Mouse (Mus musculus) heart, postnatal 0 days (tissue): ENCODE measurements around the gene Rassf4. TPM values are rescaled to one million over a fixed set of nuclear protein-coding genes. Genes with fewer than 3 reads are reported as not detected.

ENCODE experiments used
- ATAC-seq: fragments of 200-750 bp; cut with Nextera tagmentation; 2 replicates; pipeline ENCODE4 v1.8.0; 2017; ENCODE audit warnings: low read depth, moderate number of reproducible peaks, moderate library complexity; ENCODE audit not compliant: insufficient read depth
- DNase-seq: peaks from one replicate; pipeline ENCODE4 v3.0.0-alpha.2; 2016; ENCODE audit warnings: low spot score
- H3K27ac ChIP-seq: fragments of 300-500 bp; sonication (generic); 2 replicates; pipeline ENCODE4 v1.5.1; 2014; ENCODE audit warnings: low read depth, mild to moderate bottlenecking
- H3K27me3 ChIP-seq: fragments of 300-500 bp; sonication (generic); 2 replicates; pipeline ENCODE4 v1.6.1; 2014; ENCODE audit warnings: low read length, mixed read lengths; ENCODE audit not compliant: control insufficient read depth, insufficient read depth
- H3K36me3 ChIP-seq: fragments of 300-500 bp; sonication (generic); replicated peaks from 2 replicates; pipeline ENCODE4 v1.6.1; 2014; ENCODE audit warnings: low read length, mixed read lengths; ENCODE audit not compliant: control insufficient read depth, insufficient read depth
- H3K4me1 ChIP-seq: fragments of 300-500 bp; sonication (generic); 2 replicates; pipeline ENCODE4 v1.6.1; 2014; ENCODE audit warnings: antibody characterized with exemption; ENCODE audit not compliant: control insufficient read depth, insufficient read depth
- H3K4me2 ChIP-seq: fragments of 300-500 bp; sonication (generic); 2 replicates; pipeline ENCODE4 v1.6.1; 2014; ENCODE audit warnings: low read depth, mild to moderate bottlenecking, low read length, moderate library complexity
- H3K4me3 ChIP-seq: fragments of 300-500 bp; sonication (generic); 2 replicates; pipeline ENCODE4 v1.5.1; 2014; ENCODE audit warnings: low read depth, low read length
- H3K9ac ChIP-seq: fragments of 300-500 bp; sonication (generic); replicated peaks from 2 replicates; pipeline ENCODE4 v1.6.1; 2014; ENCODE audit warnings: low read depth, low read length, mixed read lengths
- H3K9me3 ChIP-seq: fragments of 300-500 bp; sonication (generic); replicated peaks from 2 replicates; pipeline ENCODE4 v1.6.1; 2016; ENCODE audit warnings: low read length; ENCODE audit not compliant: control insufficient read depth
- CTCF ChIP-seq: IDR thresholded peaks from 2 replicates; pipeline ENCODE4 v1.5.1; 2016; ENCODE audit warnings: antibody characterized with exemption, control low read depth, low read depth
- EP300 ChIP-seq: IDR thresholded peaks from 2 replicates; pipeline ENCODE4 v1.6.1; 2016; ENCODE audit warnings: antibody characterized with exemption, low read depth
- WGBS: fragments of 180-500 bp; shearing (Covaris S2); extraction: QIAGEN DNeasy Blood & Tissue Kit; methylation state at CpG from one replicate; pipeline ENCODE4 v1.1.7; 2014; 5-methylcytosine and 5-hydroxymethylcytosine counted together
- polyA plus RNA-seq: library from polyadenylated mRNA; unstranded; fragments of >200 nt; fragmentation: Nextera tagmentation; extraction: Ambion mirVana; gene quantifications from 2 replicates; pipeline ENCODE4 v1.2.1, GENCODE M21; 2015
- total RNA-seq: library from RNA; depleted of rRNA; stranded (reverse); fragments of >200 nt; gene quantifications from 2 replicates; pipeline ENCODE4 v1.2.3, GENCODE M21; 2014; ENCODE audit warnings: low replicate concordance

The Rassf4 gene
- total and polyA plus RNA-seq, 2 experiments from 2014 or later = 2.6 to 5.9 TPM

DNA sequence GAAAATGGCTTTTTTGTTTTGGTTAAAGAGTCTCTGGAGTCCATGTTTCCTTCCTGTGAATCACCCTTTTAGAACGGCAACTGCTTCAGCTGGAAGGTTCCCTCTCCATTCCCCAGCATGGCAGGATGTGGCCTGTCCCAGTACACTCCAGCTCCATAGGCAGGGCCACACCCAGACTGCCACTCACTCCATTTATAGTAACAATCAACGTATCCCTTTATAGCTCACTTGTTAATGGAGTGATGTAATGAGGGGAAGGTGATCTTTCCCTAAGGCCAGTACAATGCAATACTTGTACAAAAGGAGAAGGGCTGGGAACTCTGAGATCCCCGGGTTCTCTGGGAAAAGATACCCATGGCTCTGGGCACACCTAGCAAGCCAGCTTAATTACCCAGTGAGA lies 29.4 kb downstream of the Rassf4 start:
- peak; percentile 91 for ATAC-seq
- no peaks in the 10 kb centered on the region for H3K27me3 ChIP-seq

DNA sequence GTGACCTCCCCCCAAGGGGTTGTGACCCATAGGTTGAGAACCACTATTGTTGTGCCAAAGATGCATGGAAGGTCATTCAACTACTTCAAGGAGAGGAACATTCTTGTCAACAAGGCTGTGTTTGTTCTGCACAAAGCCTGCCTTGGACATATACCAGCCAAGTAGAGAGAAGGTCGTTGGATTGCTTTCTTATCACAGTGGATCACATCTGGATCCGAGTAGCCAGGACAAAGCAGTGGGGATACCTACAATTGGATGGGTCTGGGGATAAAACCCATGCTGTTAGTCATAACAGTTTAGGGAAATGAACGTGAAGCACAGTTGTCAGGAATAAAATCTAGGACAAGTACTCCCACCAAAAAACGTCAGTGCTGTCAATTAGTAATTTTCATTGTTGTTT lies 29.9 kb downstream of the Rassf4 start:
- H3K36me3 ChIP-seq = no peaks in the 10 kb centered on the region
- H3K4me3 ChIP-seq = no peak overlapping the region
- ATAC-seq (peak; percentile 19; the same call in 1 of the 2 replicates), DNase-seq (no peak)
- H3K9ac ChIP-seq = no peak overlapping the region
- H3K27me3 ChIP-seq = no peaks in the 10 kb centered on the region
- peak overlapping the region; percentile 88 for H3K27ac ChIP-seq
- TF ChIP-seq CTCF = no peak
- TF ChIP-seq EP300 = no peak
- no peaks in the 10 kb centered on the region for H3K9me3 ChIP-seq
- WGBS = 50% methylated on average over 4 of the region's 4 CpGs
- H3K4me2 ChIP-seq = no peak overlapping the region
- H3K4me1 ChIP-seq = peaks cover 60% of the 10 kb centered on the region

More for the DNA sequence above, 29.4 kb downstream of the Rassf4 start:
- H3K9me3 ChIP-seq = no peaks in the 10 kb centered on the region
- H3K27ac ChIP-seq = peak overlapping the region; percentile 88
- 17% methylated on average over 3 of the region's 3 CpGs for WGBS
- peaks cover 56% of the 10 kb centered on the region for H3K4me1 ChIP-seq
- H3K4me3 ChIP-seq = no peak overlapping the region
- DNase-seq = peak; percentile 88
- peak; percentile 93 for TF ChIP-seq EP300
- no peak for TF ChIP-seq CTCF
- no peak overlapping the region for H3K4me2 ChIP-seq
- no peaks in the 10 kb centered on the region for H3K36me3 ChIP-seq
- H3K9ac ChIP-seq = no peak overlapping the region

DNA sequence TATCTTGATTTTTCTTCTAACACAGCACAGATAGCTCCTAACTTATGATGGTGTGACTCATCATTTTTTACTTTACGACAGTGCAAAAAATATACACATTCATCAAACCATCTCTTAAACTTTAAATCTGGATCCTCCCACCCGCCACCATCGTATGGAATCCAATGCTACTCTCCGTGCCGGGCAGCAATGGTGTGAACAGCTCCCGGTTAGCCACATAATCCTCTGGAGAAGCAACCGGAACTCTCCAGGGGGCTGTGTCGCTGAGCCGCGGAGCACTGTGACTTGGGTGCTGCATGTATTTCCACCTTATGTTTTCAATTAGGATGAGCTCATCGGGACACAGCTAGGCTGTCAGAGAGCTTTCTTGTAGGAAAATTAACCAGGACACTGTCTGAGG lies 30.8 kb downstream of the Rassf4 start:
- no peak overlapping the region for H3K4me2 ChIP-seq
- no peak for TF ChIP-seq EP300
- no peak for TF ChIP-seq CTCF

DNA sequence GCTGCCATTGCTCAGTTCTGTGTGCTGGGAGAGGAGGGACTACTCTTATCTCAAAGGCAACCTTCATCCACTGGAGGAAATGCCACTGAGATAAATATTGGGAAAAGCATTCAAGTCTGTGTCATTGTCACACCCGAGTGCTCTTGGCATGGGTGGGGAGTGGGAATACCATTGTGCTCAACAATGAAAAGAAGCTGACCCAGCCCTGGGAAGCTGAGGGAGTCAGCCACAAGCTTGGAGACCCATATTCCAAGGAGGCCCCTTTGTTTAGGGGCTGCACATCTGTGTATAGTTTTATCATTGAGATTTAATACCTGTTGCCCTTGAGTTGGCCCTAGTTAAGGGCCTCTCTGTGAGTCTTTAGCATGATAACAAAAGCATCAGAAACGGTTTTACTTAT lies 34.1 kb downstream of the Rassf4 start:
- Histone ChIP-seq H3K27me3 (no peaks in the 10 kb centered on the region), H3K4me2 (no peak overlapping the region), H3K9ac (no peak overlapping the region), H3K36me3 (no peaks in the 10 kb centered on the region), H3K4me3 (no peak overlapping the region), H3K27ac (peak overlapping the region; percentile 77), H3K4me1 (peaks cover 76% of the 10 kb centered on the region), H3K9me3 (no peaks in the 10 kb centered on the region)
- DNase-seq (no peak), ATAC-seq (no peak)
- TF ChIP-seq EP300 (peak; percentile 80), CTCF (no peak)
- 37% methylated on average over 2 of the region's 2 CpGs for WGBS

More for the DNA sequence above, 30.8 kb downstream of the Rassf4 start:
- no peak overlapping the region for H3K9ac ChIP-seq
- H3K27ac ChIP-seq = peak overlapping the region; percentile 88
- DNase-seq (no peak), ATAC-seq (no peak)
- no peaks in the 10 kb centered on the region for H3K9me3 ChIP-seq
- no peak overlapping the region for H3K4me3 ChIP-seq
- H3K4me1 ChIP-seq = peaks cover 66% of the 10 kb centered on the region
- WGBS = 79% methylated on average over 11 of the region's 11 CpGs
- H3K36me3 ChIP-seq = no peaks in the 10 kb centered on the region
- H3K27me3 ChIP-seq = no peaks in the 10 kb centered on the region

DNA sequence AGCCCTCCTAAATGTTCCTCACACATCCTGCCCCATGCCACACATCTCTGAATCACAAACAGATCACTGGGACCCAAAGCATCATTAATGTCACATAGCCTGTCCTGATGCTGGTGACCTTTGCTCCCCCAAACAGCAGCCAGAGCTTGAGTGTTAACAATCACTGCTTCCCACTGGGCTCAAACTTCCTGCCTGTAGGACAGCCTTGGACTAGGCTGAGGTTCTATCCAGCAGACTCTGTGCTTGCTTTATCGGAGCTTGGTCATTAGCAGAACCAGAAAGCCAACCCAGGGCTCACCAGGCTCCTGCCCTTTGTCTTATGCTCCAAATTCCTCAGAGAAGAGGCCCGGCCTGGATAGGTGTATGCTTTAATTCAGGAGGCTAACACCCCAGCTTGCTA lies 34.9 kb downstream of the Rassf4 start:
- no peak overlapping the region for H3K4me3 ChIP-seq
- no peaks in the 10 kb centered on the region for H3K27me3 ChIP-seq
- H3K9ac ChIP-seq = no peak overlapping the region
- no peak overlapping the region for H3K4me2 ChIP-seq
- 82% methylated on average over 2 of the region's 2 CpGs for WGBS
- H3K27ac ChIP-seq = peak overlapping the region; percentile 77
- no peaks in the 10 kb centered on the region for H3K36me3 ChIP-seq
- ATAC-seq = no peak
- peaks cover 77% of the 10 kb centered on the region for H3K4me1 ChIP-seq
- H3K9me3 ChIP-seq = no peaks in the 10 kb centered on the region
- DNase-seq = no peak
- TF ChIP-seq EP300 (no peak), CTCF (no peak)

DNA sequence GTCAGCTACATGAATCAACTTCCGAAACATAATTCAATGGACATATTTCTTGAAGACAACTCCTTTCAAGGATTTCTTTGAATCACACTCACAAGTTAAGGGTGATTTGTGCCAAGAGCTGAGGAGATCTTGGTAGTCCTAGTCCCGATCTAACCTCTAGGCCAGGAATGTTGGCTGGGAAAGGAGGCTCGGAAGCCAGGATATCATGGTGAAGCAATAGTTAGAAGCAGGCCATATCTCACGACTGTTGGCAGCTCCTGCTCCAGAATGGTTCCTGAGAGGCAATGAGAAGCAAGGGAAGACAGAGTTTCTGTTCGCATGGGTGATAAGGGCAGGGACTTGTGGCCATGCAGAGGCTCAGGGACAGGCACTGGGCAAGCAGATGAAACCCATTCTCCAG lies 36.3 kb downstream of the Rassf4 start:
- H3K4me2 ChIP-seq = no peak overlapping the region
- no peaks in the 10 kb centered on the region for H3K27me3 ChIP-seq
- ATAC-seq (no peak), DNase-seq (no peak)
- no peak overlapping the region for H3K4me3 ChIP-seq
- TF ChIP-seq CTCF = no peak
- TF ChIP-seq EP300 = no peak
- no peak overlapping the region for H3K9ac ChIP-seq
- H3K9me3 ChIP-seq = no peaks in the 10 kb centered on the region
- peaks cover 65% of the 10 kb centered on the region for H3K4me1 ChIP-seq
- WGBS = 40% methylated on average over 5 of the region's 5 CpGs
- H3K36me3 ChIP-seq = no peaks in the 10 kb centered on the region
- H3K27ac ChIP-seq = peak overlapping the region; percentile 96
